Mouse (Mus musculus): Measurements from ENCODE around the gene Scrn3.
A peak's percentile ranks its signal among the peaks of the same experiment; 100 is the strongest.

The Scrn3 gene

GRCm38 (mm10) chr2:73312152-73313116 lies at the start of gene Scrn3, which contains the start of gene Cir1:
TSS of gene Scrn3 (plus strand) at chr2:73312601.
TSS of gene Cir1 (minus strand) at chr2:73312701.
- peak; percentile 93 to 94 for DNase-seq (ENCODE audit: low spot score in 2 of 2)

GRCm38 (mm10) chr2:73263172-73263765 lies 49.1 kb upstream of the Scrn3 start:
- DNase-seq (ENCODE audit: low spot score in 2 of 2), result no peak

DNA sequence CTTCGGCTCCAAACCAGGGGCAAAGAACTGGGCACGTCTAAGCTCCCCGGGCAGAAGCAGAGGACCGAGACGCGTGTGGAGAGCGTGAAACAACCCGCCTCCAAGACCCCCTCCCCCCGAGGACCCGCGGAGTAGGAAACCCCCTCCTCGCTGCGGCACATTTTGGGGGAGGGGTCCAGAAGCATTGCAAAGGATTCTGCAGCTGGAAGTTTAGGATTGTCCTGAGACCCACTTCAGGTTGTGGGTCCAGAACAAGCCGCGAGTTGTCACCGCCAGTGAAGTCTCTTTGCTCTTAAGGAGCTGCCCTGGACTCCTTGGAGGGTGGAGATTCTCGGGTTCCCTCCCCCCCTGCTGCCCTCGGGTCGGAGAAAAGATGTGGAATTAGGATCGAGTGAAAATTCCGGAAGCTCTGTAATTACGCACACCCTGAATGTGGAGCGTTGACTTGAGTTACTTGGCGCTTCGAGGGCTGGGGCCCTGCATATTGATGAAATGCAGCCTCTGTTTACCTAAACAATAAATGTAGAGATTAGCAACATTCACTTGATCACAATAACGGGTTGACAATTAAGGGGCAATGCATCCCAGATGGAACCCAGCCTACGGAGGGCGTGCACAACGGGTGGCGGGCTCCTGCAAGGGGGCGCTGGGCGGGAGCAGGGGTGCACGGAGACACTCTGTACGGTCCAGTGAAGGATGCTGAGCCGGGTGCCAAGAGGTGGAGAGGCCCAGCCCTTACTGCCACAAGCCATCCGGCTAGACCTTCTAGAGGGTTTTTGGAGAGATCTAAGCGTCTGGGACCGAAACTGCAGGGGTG lies 48.4 kb upstream of the Scrn3 start:
- DNase-seq (ENCODE audit: low spot score in 2 of 2), result no peak

- no peak for DNase-seq (ENCODE audit: low spot score in 2 of 2)
These were observed 47.7 kb upstream of the Scrn3 start for GRCm38 (mm10) chr2:73264611-73265195.

DNA sequence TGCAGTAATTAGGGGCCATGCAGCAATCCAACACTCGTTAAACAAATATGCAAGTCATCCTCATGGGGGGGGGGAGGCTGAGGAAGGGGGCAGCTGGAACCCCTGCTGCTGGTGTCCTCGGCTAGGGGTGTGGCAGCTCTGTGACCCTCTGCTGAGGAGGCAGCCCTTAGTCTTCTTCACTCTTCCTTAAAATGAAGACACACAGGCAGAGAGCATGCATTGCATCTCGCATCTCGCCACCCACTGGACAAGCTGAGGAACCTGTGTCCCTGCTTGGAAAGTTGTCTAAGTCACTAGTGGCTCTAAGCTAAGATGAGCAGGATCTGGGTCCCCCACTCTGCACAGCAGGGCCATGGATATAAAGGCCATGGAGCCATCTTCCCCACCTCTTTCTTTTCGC lies 46.4 kb upstream of the Scrn3 start:
- DNase-seq (ENCODE audit: low spot score in 2 of 2), result no peak

GRCm38 (mm10) chr2:73266623-73267022 lies 45.8 kb upstream of the Scrn3 start:
- no peak for DNase-seq (ENCODE audit: low spot score in 2 of 2)

DNA sequence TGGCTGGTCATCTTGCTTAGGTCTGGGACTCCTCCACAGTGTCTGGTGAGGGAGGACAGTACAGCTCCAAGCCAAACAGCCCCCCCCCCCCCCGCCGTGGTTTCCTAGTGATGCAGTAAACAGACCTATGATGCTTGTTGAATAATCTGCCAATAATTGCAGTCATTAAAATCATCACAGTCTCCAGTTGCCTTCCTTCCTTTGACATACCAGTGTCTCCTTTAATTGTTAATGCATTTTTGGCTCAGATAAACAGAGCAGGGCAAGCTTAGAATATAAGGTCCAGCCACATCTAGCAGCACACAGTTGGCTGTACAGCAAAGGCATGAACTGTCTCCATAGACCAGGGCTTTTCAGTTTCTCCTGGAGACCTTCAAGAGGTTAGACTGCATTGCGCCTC lies 45.2 kb upstream of the Scrn3 start:
- no peak for DNase-seq (ENCODE audit: low spot score in 2 of 2)

- no peak for DNase-seq (ENCODE audit: low spot score in 2 of 2)
These were observed 44.6 kb upstream of the Scrn3 start for GRCm38 (mm10) chr2:73267818-73268217.

GRCm38 (mm10) chr2:73268281-73268680 lies 44.1 kb upstream of the Scrn3 start:
- no peak for DNase-seq (ENCODE audit: low spot score in 2 of 2)

DNA sequence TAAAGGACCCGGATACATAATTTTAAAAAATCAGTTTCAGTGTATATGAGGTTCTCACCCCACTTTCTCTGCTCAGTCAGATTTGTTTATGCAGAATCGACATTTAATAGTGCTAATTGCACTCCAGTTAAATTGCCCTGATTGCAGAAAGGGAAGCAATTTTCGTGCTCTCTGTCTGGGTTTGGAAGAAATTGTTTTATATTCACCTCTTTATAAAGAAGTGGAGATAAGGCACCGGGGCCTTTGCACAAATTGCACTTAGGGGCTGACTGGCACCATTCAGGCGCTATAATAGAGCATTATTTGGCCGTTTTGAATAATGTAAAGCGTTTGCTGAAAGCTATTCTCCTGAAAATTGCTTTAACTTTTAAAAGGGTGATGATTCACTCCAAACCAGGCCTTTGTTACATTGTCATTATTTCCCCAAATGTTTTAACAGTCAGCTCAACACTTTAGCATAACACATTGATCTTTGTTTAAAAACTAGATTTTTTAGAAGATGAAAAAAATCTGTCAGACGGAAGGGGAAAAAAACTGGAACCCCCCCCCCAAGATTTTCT lies 43.5 kb upstream of the Scrn3 start:
- DNase-seq (ENCODE audit: low spot score in 2 of 2), result no peak

GRCm38 (mm10) chr2:73269666-73270065 lies 42.7 kb upstream of the Scrn3 start:
- DNase-seq (ENCODE audit: low spot score in 2 of 2), result no peak

GRCm38 (mm10) chr2:73270071-73270592 lies 42.3 kb upstream of the Scrn3 start:
- no peak for DNase-seq (ENCODE audit: low spot score in 2 of 2)

DNA sequence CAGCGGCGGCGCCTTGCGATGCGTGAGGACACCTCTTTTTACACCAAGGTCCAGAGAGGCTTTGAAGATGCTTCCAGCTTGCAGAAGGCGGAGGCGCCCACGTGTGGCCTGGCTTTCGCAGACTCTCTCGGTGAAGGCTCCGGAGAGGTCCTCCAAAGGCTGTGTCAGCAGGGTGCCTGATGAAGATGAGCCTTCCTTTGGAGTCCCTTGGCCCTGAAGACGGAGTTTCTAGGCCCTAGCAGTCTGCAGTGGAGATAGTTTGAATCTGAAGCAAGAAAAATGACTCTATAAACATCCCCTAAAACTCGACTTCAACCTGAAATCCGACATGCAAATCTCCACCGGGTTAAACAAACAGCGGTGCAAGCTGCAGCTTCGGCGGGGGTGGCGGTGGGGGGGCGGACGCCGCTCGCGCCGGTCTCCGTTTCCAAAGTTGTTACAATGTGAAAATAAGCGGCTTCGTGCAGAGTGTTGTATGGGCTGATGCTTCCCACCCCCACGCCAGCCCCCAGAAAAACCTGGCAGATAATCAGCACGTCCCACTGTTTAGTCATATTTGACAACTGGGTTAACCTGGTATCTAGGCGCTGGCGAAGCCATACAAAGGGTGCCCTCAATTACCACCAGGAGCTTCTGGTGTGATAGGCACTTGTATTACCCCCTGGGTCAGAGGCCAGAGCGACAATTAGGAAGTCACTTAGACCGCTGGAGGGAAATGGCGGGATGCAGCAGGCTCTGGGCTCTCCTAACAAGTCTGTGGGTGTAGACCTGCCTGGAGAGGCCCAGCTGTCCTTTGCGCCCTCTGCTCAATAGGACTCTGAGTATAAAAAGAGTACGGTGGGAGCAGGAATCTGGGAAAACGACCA lies 41.6 kb upstream of the Scrn3 start:
- DNase-seq (ENCODE audit: low spot score in 2 of 2), result peak in 1 of 2 experiments; percentile 33

GRCm38 (mm10) chr2:73271459-73272161 lies 40.8 kb upstream of the Scrn3 start, which contains the start of gene Sp9:
TSS of gene Sp9 (plus strand) at chr2:73271925.
- DNase-seq (ENCODE audit: low spot score in 2 of 2), result peak in 1 of 2 experiments; percentile 35

GRCm38 (mm10) chr2:73272351-73273248 lies 39.8 kb upstream of the Scrn3 start:
- DNase-seq (ENCODE audit: low spot score in 2 of 2), result peak in 1 of 2 experiments; percentile 35

DNA sequence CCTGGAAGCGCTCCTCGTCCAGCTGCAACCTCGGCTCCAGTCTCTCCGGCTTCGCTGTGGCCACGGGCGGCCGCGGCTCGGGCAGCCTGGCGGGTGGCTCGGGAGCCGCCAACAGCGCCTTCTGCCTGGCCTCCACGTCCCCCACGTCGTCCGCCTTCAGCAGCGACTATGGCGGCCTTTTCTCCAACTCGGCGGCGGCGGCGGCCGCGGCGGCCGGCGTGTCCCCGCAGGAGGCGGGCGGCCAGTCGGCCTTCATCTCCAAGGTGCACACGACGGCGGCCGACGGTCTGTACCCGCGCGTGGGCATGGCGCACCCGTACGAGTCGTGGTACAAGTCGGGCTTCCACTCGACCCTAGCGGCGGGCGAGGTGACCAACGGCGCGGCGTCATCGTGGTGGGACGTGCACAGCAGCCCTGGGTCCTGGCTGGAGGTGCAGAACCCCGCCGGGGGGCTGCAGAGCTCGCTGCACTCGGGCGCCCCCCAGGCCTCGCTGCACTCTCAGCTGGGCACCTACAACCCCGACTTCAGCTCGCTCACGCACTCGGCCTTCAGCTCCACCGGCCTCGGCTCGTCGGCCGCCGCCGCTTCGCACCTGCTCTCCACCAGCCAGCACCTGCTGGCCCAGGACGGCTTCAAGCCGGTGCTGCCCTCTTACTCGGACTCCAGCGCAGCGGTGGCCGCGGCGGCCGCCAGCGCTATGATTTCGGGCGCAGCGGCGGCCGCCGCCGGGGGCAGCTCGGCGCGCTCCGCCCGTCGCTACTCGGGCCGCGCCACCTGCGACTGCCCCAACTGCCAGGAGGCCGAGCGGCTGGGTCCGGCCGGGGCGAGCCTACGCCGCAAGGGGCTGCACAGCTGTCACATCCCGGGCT lies 38.9 kb upstream of the Scrn3 start:
- DNase-seq (ENCODE audit: low spot score in 2 of 2), result no peak

Measured in right cerebral cortex, adult 2 months (tissue).